Mouse (Mus musculus): Measurements from ENCODE around the gene Bad. TPM values are rescaled to one million over a fixed set of nuclear protein-coding genes. Genes with fewer than 3 reads are reported as not detected.

Bad gene
- total and polyA plus RNA-seq, 2 experiments from 2014 or later = 56.5 to 95.3 TPM

DNA sequence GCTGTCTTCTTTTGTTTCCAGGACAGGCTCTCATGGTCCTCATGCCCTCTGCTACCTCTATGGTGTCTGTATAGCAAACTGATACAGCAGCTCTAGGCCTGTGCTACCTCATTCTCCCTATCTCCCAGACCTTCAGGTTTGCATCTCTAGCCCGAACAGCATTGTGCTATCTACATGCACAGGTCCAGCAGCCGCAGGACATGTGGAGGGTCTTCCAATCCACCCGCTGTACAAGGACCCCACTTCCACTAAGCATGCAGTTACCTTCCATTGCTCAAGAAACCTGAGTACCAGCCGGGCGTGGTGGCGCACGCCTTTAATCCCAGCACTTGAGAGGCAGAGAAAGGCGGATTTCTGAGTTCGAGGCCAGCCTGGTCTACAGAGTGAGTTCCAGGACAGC, 27.1 kb upstream of the Bad start:
- no peaks in the 10 kb centered on the region for H3K4me1 ChIP-seq (ENCODE audit: insufficient read depth)
- no peaks in the 10 kb centered on the region for H3K9me3 ChIP-seq (ENCODE audit: low read length)
- ATAC-seq (no peak), DNase-seq (no peak)
- H3K4me2 ChIP-seq (ENCODE audit: low read depth) = no peak overlapping the region
- H3K27ac ChIP-seq (ENCODE audit: low read depth, low read length) = no peak overlapping the region
- H3K36me3 ChIP-seq (ENCODE audit: insufficient read depth) = peaks cover 42% of the 10 kb centered on the region
- no peaks in the 10 kb centered on the region for H3K27me3 ChIP-seq (ENCODE audit: insufficient read depth, low read length)
- WGBS = 91% methylated on average over 9 of the region's 9 CpGs
- H3K4me3 ChIP-seq (ENCODE audit: low read depth, low read length) = no peak overlapping the region
- no peak for TF ChIP-seq CTCF (IDR thresholded peaks at IDR 0.05; ENCODE audit: low read depth)
- no peak overlapping the region for H3K9ac ChIP-seq

DNA sequence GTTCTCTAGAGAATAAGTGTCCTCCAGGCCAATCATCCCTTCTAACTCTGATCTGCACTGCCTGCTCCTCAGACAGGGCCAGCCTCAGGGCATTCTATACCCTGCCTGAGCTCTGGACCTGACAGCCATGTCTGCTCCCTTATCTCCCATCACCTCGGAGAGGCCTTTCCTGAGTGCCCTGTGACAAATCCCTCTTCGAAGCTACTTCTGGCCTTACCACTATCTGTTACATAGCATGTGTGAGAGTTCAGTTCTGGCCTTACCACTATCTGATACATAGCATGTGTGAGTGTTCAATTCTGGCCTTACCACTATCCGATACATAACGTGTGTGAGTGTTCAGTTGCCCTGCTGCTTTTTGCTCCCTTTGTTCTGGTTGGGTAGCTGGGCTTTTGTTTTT, 26.4 kb upstream of the Bad start:
- no peak overlapping the region for H3K9ac ChIP-seq
- no peak for DNase-seq
- no peak for TF ChIP-seq CTCF (IDR thresholded peaks at IDR 0.05; ENCODE audit: low read depth)
- WGBS = 91% methylated on average over 4 of the region's 4 CpGs
- H3K4me3 ChIP-seq (ENCODE audit: low read depth, low read length) = no peak overlapping the region
- peaks cover 42% of the 10 kb centered on the region for H3K36me3 ChIP-seq (ENCODE audit: insufficient read depth)
- H3K9me3 ChIP-seq (ENCODE audit: low read length) = no peaks in the 10 kb centered on the region
- H3K27ac ChIP-seq (ENCODE audit: low read depth, low read length) = no peak overlapping the region
- H3K4me1 ChIP-seq (ENCODE audit: insufficient read depth) = peaks cover 3% of the 10 kb centered on the region
- no peaks in the 10 kb centered on the region for H3K27me3 ChIP-seq (ENCODE audit: insufficient read depth, low read length)
- no peak overlapping the region for H3K4me2 ChIP-seq (ENCODE audit: low read depth)
- no peak for ATAC-seq

DNA sequence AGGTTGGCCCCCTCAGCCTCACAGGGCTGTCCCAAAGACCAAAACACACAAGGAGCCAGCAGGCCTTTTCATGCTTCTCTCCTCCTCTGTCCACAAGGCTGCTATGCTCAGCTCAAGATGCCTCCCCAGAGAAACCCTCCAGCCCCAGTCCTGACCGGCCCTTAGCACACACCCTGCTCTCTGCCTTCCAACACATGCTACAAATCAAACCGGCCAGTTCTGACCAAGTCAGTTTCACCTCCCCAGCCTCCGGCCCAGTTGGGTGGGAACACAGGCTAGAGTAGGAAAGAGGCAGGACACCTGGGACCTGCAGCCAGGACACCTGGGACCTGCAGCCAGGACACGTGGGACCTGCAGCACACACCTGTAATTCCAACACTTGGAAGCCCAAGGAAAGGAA, 25.2 kb upstream of the Bad start:
- DNase-seq (no peak), ATAC-seq (no peak)
- no peak overlapping the region for H3K4me2 ChIP-seq (ENCODE audit: low read depth)
- peaks cover 36% of the 10 kb centered on the region for H3K36me3 ChIP-seq (ENCODE audit: insufficient read depth)
- peaks cover 10% of the 10 kb centered on the region for H3K4me1 ChIP-seq (ENCODE audit: insufficient read depth)
- 87% methylated on average over 4 of the region's 4 CpGs for WGBS
- H3K27me3 ChIP-seq (ENCODE audit: insufficient read depth, low read length) = no peaks in the 10 kb centered on the region
- no peak overlapping the region for H3K9ac ChIP-seq
- no peak for TF ChIP-seq CTCF (IDR thresholded peaks at IDR 0.05; ENCODE audit: low read depth)
- H3K9me3 ChIP-seq (ENCODE audit: low read length) = no peaks in the 10 kb centered on the region
- no peak overlapping the region for H3K27ac ChIP-seq (ENCODE audit: low read depth, low read length)
- no peak overlapping the region for H3K4me3 ChIP-seq (ENCODE audit: low read depth, low read length)

DNA sequence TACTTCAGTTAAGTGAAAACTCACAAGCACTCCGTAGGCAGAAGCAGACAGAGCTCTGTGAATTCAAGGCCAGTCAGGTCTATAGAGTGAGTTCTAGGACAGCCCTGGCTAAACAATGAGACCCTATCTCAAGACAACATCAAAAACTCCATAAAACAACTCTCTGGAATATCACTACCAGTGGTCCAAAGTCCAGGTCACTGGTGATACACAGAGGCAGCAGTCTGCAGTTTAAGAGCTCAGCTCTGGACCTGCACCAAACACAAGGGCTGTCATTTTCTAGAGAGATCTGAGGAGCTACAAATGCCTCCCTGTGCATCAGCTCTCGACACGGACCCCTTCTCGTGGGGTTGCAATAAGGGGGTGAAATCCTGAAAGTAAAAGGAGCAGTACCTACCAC, 23.3 kb upstream of the Bad start:
- ATAC-seq (no peak), DNase-seq (no peak)
- no peak overlapping the region for H3K9ac ChIP-seq
- H3K36me3 ChIP-seq (ENCODE audit: insufficient read depth) = peaks cover 18% of the 10 kb centered on the region
- peaks cover 10% of the 10 kb centered on the region for H3K4me1 ChIP-seq (ENCODE audit: insufficient read depth)
- H3K9me3 ChIP-seq (ENCODE audit: low read length) = no peaks in the 10 kb centered on the region
- no peak overlapping the region for H3K4me3 ChIP-seq (ENCODE audit: low read depth, low read length)
- no peak overlapping the region for H3K27ac ChIP-seq (ENCODE audit: low read depth, low read length)
- WGBS = 91% methylated on average over 4 of the region's 4 CpGs
- 0 out of 2 replicates have a peak, but pooled peaks cover 3% of the 10 kb centered on the region for H3K27me3 ChIP-seq (ENCODE audit: insufficient read depth, low read length)
- no peak for TF ChIP-seq CTCF (IDR thresholded peaks at IDR 0.05; ENCODE audit: low read depth)
- H3K4me2 ChIP-seq (ENCODE audit: low read depth) = no peak overlapping the region

DNA sequence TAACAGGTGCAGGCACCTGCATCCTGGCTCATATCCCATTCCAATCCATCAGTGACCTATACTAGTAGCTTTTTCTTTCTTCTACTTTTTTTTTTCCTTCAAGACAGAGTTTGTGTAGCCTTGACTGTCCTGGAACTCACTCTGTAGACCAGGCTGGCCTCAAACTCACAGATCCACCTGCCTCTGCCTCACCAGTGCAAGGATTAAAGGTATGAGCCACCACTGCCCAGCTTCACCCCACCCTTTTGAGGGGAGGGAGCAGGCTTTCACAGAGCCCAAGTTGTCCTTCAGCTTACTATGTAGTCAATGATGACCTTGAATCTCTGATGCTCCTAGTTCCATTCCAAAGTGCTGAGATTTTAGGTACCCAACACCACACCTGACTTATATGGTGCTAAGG, 22.2 kb upstream of the Bad start:
- Histone ChIP-seq H3K4me1 (ENCODE audit: insufficient read depth) (peaks cover 10% of the 10 kb centered on the region), H3K4me2 (ENCODE audit: low read depth) (no peak overlapping the region), H3K9ac (no peak overlapping the region)

DNA sequence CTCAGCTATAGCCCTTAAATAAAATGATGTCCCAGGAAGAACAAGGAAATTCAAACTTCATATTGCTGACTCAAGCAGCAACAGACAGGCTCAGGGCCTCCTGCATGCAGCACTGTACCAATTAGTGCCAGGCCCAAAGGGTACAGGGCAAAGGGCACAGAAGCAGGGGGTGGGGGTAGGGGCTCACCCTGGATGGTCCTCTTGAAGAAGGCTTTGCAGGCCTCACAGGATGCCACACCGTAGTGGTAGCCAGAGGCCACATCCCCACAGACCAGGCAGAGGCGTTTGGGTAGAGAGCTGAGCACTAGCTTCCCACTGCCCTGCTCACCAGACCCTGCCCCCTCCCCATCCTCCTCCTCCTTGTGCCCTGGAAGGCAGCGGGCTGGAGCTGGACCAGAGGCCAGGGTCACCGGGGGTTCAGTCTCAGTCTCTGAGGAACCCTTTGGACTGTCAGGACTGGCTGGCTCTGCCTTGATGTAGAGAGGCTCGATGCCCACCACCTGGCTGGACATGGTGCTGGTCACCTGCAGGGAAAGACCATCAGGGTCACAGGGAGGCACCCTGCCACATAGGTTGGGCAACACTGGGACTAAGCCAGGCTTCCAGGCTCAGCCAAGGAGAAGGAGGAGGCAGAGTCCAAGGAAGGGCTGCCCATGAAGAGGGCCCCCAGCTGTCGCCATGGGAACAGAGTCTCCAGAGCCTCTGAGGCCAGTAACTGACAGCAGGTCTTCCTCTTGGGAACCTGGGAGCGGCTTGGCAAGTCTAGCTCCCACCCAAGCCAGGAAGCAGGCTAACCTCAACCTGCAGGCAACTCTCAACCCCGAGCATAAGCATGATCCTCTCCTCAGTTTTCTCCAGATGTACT, 21.6 kb upstream of the Bad start:
- peaks cover 10% of the 10 kb centered on the region for H3K4me1 ChIP-seq (ENCODE audit: insufficient read depth)
- peak overlapping the region; percentile 88 for H3K4me2 ChIP-seq (ENCODE audit: low read depth)
- DNase-seq (no peak), ATAC-seq (no peak)
- 49% methylated on average over 8 of the region's 8 CpGs for WGBS
- H3K9me3 ChIP-seq (ENCODE audit: low read length) = no peaks in the 10 kb centered on the region
- H3K4me3 ChIP-seq (ENCODE audit: low read depth, low read length) = peak overlapping the region; percentile 98
- H3K9ac ChIP-seq = peak overlapping the region; percentile 84
- no peak for TF ChIP-seq CTCF (IDR thresholded peaks at IDR 0.05; ENCODE audit: low read depth)
- H3K27ac ChIP-seq (ENCODE audit: low read depth, low read length) = no peak overlapping the region
- H3K36me3 ChIP-seq (ENCODE audit: insufficient read depth) = peaks cover 7% of the 10 kb centered on the region
- peaks cover 19% of the 10 kb centered on the region for H3K27me3 ChIP-seq (ENCODE audit: insufficient read depth, low read length)

More for the DNA sequence above, 22.2 kb upstream of the Bad start:
- ATAC-seq (no peak), DNase-seq (no peak)
- no peak overlapping the region for H3K4me3 ChIP-seq (ENCODE audit: low read depth, low read length)
- H3K27ac ChIP-seq (ENCODE audit: low read depth, low read length) = no peak overlapping the region
- peaks cover 8% of the 10 kb centered on the region for H3K36me3 ChIP-seq (ENCODE audit: insufficient read depth)
- peaks cover 12% of the 10 kb centered on the region; the same call in 1 of the 2 replicates for H3K27me3 ChIP-seq (ENCODE audit: insufficient read depth, low read length)
- TF ChIP-seq CTCF (IDR thresholded peaks at IDR 0.05; ENCODE audit: low read depth) = no peak
- no peaks in the 10 kb centered on the region for H3K9me3 ChIP-seq (ENCODE audit: low read length)

Data from forebrain, postnatal 0 days (tissue).